Mouse (Mus musculus) induced T-regulatory cell, adult 2 months (primary cell): ENCODE results near the gene Mmrn2.
"Not testable (repeated sequence)": the region's sequence is repeated elsewhere in the genome, so short reads cannot be mapped to it uniquely, and the experiment has no call there.

Experiments
- DNase-seq: peaks from one replicate; pipeline ENCODE4 v3.0.0-alpha.2; 2012; ENCODE audit warnings: low read depth

Gene Mmrn2

GRCm38 (mm10) chr14:34362726-34363445 is 12.4 kb upstream of the Mmrn2 start:
- peak; percentile 69 for DNase-seq

- peak; percentile 75 for DNase-seq
Observed at GRCm38 (mm10) chr14:34363490-34364253, 11.6 kb upstream of the Mmrn2 start.

- DNase-seq, result not testable (repeated sequence)
Observed at GRCm38 (mm10) chr14:34364254-34365146, 10.8 kb upstream of the Mmrn2 start.

- no peak for DNase-seq
Observed at GRCm38 (mm10) chr14:34365147-34365507, 10.1 kb upstream of the Mmrn2 start.

GRCm38 (mm10) chr14:34370203-34370602 is 5.1 kb upstream of the Mmrn2 start:
- no peak for DNase-seq

- no peak for DNase-seq
Observed at GRCm38 (mm10) chr14:34370921-34371320, 4.3 kb upstream of the Mmrn2 start.

GRCm38 (mm10) chr14:34371763-34372162 is 3.5 kb upstream of the Mmrn2 start:
- no peak for DNase-seq

- no peak for DNase-seq
Observed at GRCm38 (mm10) chr14:34372646-34373045, 2.6 kb upstream of the Mmrn2 start.

GRCm38 (mm10) chr14:34373581-34373980 is 1.7 kb upstream of the Mmrn2 start:
- no peak for DNase-seq

- DNase-seq, result no peak
Observed at GRCm38 (mm10) chr14:34374577-34374976, 688 bp upstream of the Mmrn2 start, which contains the start of gene Sncg. Gene Sncg (minus strand): TSS chr14:34374789.

GRCm38 (mm10) chr14:34375941-34376340 is 676 bp downstream of the Mmrn2 start:
- no peak for DNase-seq

- no peak for DNase-seq
Observed at GRCm38 (mm10) chr14:34377121-34377520, 1.9 kb downstream of the Mmrn2 start.

GRCm38 (mm10) chr14:34378560-34379331 is 3.5 kb downstream of the Mmrn2 start:
- DNase-seq, result no peak

- DNase-seq, result no peak
Observed at GRCm38 (mm10) chr14:34382921-34383704, 7.8 kb downstream of the Mmrn2 start.

- no peak for DNase-seq
Observed at GRCm38 (mm10) chr14:34393295-34393694, 18.0 kb downstream of the Mmrn2 start.

GRCm38 (mm10) chr14:34397871-34398270 is 22.6 kb downstream of the Mmrn2 start:
- no peak for DNase-seq

GRCm38 (mm10) chr14:34398901-34399300 is 23.6 kb downstream of the Mmrn2 start:
- no peak for DNase-seq

- no peak for DNase-seq
Observed at GRCm38 (mm10) chr14:34399301-34399700, 24.0 kb downstream of the Mmrn2 start.

GRCm38 (mm10) chr14:34400021-34400420 is 24.8 kb downstream of the Mmrn2 start:
- no peak for DNase-seq

- DNase-seq, result peak; percentile 89
Observed at GRCm38 (mm10) chr14:34401135-34401534, 25.9 kb downstream of the Mmrn2 start.

GRCm38 (mm10) chr14:34402871-34403270 is 27.6 kb downstream of the Mmrn2 start:
- no peak for DNase-seq
